In the genomic region with DNA sequence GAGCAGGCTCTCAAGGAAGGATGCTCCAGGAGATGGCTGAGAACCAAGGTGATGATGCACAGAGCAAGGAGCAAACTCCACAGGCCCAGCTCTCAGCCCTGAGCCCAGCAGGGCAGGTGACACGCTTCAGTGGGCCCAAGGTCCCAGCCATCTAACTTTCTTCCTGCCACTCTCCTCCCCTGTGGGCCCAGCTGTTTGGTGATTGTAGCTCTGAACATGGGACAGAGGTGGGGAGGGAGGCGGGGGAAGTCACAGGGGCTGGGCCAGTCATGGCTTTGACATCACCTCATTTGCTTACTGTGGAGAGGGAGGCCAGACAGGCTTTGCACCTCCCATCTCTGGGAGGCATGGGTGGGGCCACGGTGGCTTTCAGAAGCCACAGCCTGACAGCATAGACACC, we compare ENCODE assay signal across 19 mouse cellular contexts. TPM values are rescaled to one million over a fixed set of nuclear protein-coding genes. Genes with fewer than 3 reads are reported as not detected.
DNase-seq lines count a peak whose midpoint lies in the region; ATAC-seq and TF ChIP-seq lines count a peak whose summit lies in the region.
"Had no signal": no experiment of that assay in that cellular context is flagged by ENCODE, and none has a peak within 500 bp of the region (broad histone marks: within the 10 kb centered on the region; RNA-seq: fewer than 3 reads in every experiment).

A gene (minus strand): TSS at position 168 of the 400 bp plus-strand sequence.

- H3K4me3 ChIP-seq in CH12.LX (replicated peaks in 1 of 3; ENCODE audit: low read depth in 2 of 3, low read length in 2 of 3, poor library complexity in 1 of 3): peak within 1 kb of the TSS in 2 of 3 experiments; percentile 28 to 51
- no peak within 1 kb of the TSS for H3K4me3 ChIP-seq in forebrain, embryonic 12.5 days (replicated peaks)
- H3K4me3 ChIP-seq: gastrocnemius, adult 2 months; hindbrain, embryonic 13.5 days; midbrain, embryonic 15.5 days had no signal

- H3K36me3 ChIP-seq in CH12.LX (replicated peaks in 1 of 2; ENCODE audit: control insufficient read depth in 1 of 2, insufficient read depth in 1 of 2, low read length in 1 of 2): no peaks in the 10 kb centered on the region
- H3K36me3 ChIP-seq in forebrain, embryonic 12.5 days (replicated peaks): no peaks in the 10 kb centered on the region
- H3K36me3 ChIP-seq: hindbrain, embryonic 13.5 days; midbrain, embryonic 15.5 days had no signal

- H3K9me3 ChIP-seq in CH12.LX (replicated peaks; ENCODE audit: low read length): no peaks in the 10 kb centered on the region
- H3K9me3 ChIP-seq in forebrain, embryonic 12.5 days: no peaks in the 10 kb centered on the region
- H3K9me3 ChIP-seq: hindbrain, embryonic 13.5 days; midbrain, embryonic 15.5 days had no signal

- H3K4me2 ChIP-seq in CH12.LX (ENCODE audit: insufficient read depth, low read depth, poor library complexity, severe bottlenecking): 0 out of 2 replicates have a peak within 1 kb of the TSS, but pooled peaks have one; percentile 3
- no peak within 1 kb of the TSS for H3K4me2 ChIP-seq in forebrain, embryonic 12.5 days
- H3K4me2 ChIP-seq: hindbrain, embryonic 13.5 days; lung, embryonic 14.5 days; midbrain, embryonic 15.5 days had no signal

- H3K9ac ChIP-seq in CH12.LX (ENCODE audit: insufficient read depth, low read depth): no peak within 1 kb of the TSS
- H3K9ac ChIP-seq in forebrain, embryonic 12.5 days: no peak within 1 kb of the TSS
- H3K9ac ChIP-seq: forebrain, postnatal 0 days; hindbrain, embryonic 13.5 days; lung, embryonic 14.5 days; midbrain, embryonic 15.5 days had no signal

- no peaks in the 10 kb centered on the region for H3K79me2 ChIP-seq in CH12.LX (replicated peaks; ENCODE audit: control insufficient read depth, extremely low read depth, insufficient read depth, poor library complexity, severe bottlenecking)

- TF ChIP-seq CTCF in CH12.LX (conservative IDR thresholded peaks at IDR 0.05 in 1 of 2, IDR thresholded peaks at IDR 0.05 in 1 of 2; ENCODE audit: low read depth in 2 of 2, low read length in 2 of 2): no peak

- H3K27ac ChIP-seq in CH12.LX (ENCODE audit: insufficient read depth, low read depth): no peak within 1 kb of the TSS
- no peak within 1 kb of the TSS for H3K27ac ChIP-seq in forebrain, embryonic 12.5 days
- H3K27ac ChIP-seq: gastrocnemius, adult 2 months; hindbrain, embryonic 13.5 days; midbrain, embryonic 15.5 days had no signal

- DNase-seq in A20 (ENCODE audit: low read depth, low spot score) (peak; percentile 84), CH12.LX (ENCODE audit: extremely low read depth) (peak; percentile 96)
- DNase-seq in kidney, adult 9 months: peak; percentile 75
- peak; percentile 70 to 82 for DNase-seq in kidney, postnatal 4 days
- DNase-seq in ovary, postnatal 14 days (ENCODE audit: low spot score): no peak
- no peak for DNase-seq in right cerebral cortex, postnatal 14 days
- DNase-seq: cerebellum, adult 11 months; cerebellum, postnatal 36 days; forebrain, postnatal 0 days; gastrocnemius, adult 2 months; liver; lung, embryonic 14.5 days had no signal

- in situ Hi-C loops in CH12.LX (cut with MboI; ENCODE audit: low pct_ligation_motif_present, low pct_unique_long_range_greater_than_20kb, low sequenced_read_pairs): loop anchor here (5.0 kb wide), 1 partner anchor 35 kb away; no protein-coding TSS in a partner anchor

- WGBS in forebrain, embryonic 12.5 days: 61% methylated on average over 3 of the region's 3 CpGs

- peaks cover 37% of the 10 kb centered on the region for H3K27me3 ChIP-seq in CH12.LX (replicated peaks)
- no peaks in the 10 kb centered on the region; the same call in 1 of the 2 replicates for H3K27me3 ChIP-seq in forebrain, embryonic 12.5 days
- H3K27me3 ChIP-seq: hindbrain, embryonic 13.5 days; midbrain, embryonic 15.5 days had no signal

- TF ChIP-seq POLR2A in CH12.LX (IDR thresholded peaks at IDR 0.05; ENCODE audit: low read depth, low read length): 0 out of 2 replicates have a peak, but pooled peaks have one; percentile 28

- no peak; the same call in 1 of the 2 replicates for TF ChIP-seq EP300 in CH12.LX (IDR thresholded peaks at IDR 0.05; ENCODE audit: low read length)

- no peak for TF ChIP-seq RAD21 in CH12.LX (IDR thresholded peaks at IDR 0.05; ENCODE audit: low read depth, low read length)

- peaks cover 15 to 39% of the 10 kb centered on the region in 2 experiments for H3K4me1 ChIP-seq in CH12.LX (ENCODE audit: control insufficient read depth in 1 of 2, insufficient read depth in 2 of 2)
- H3K4me1 ChIP-seq in forebrain, embryonic 12.5 days: peaks cover 6% of the 10 kb centered on the region; the same call in 1 of the 2 replicates
- H3K4me1 ChIP-seq: hindbrain, embryonic 13.5 days; midbrain, embryonic 15.5 days had no signal

- dilution Hi-C loops in CH12.LX (cut with MboI; ENCODE audit: extremely low pct_ligation_motif_present, extremely low pct_unique_long_range_greater_than_20kb, low sequenced_read_pairs): no loop called here

- no peak for ATAC-seq in forebrain, embryonic 12.5 days (ENCODE audit: low FRiP score)
- ATAC-seq: forebrain, postnatal 0 days; midbrain, embryonic 15.5 days had no signal

TF ChIP-seq in CH12.LX, 34 proteins besides CTCF, POLR2A, EP300 and RAD21:
- TF ChIP-seq ZKSCAN1 (IDR thresholded peaks at IDR 0.05; ENCODE audit: borderline replicate concordance, low read depth, low read length) (no peak), IRF4 (IDR thresholded peaks at IDR 0.05; ENCODE audit: low read depth, low read length) (peak; percentile 32; the same call in 1 of the 2 replicates), NRF1 (IDR thresholded peaks at IDR 0.05; ENCODE audit: low read depth, low read length) (no peak), MAFK (IDR thresholded peaks at IDR 0.05; ENCODE audit: insufficient replicate concordance, low read length) (no peak), JUND (conservative IDR thresholded peaks at IDR 0.05; ENCODE audit: low read depth, low read length) (no peak), CHD1 (IDR thresholded peaks at IDR 0.05; ENCODE audit: low read depth, low read length) (no peak), GABPA (IDR thresholded peaks at IDR 0.05; ENCODE audit: insufficient replicate concordance, low read depth, low read length) (no peak), HCFC1 (IDR thresholded peaks at IDR 0.05; ENCODE audit: low read depth, low read length) (0 out of 2 replicates have a peak, but pooled peaks have one; percentile 25), UBTF (IDR thresholded peaks at IDR 0.05; ENCODE audit: low read depth, low read length) (no peak), BHLHE40 (IDR thresholded peaks at IDR 0.05; ENCODE audit: low read depth, low read length) (0 out of 2 replicates have a peak, but pooled peaks have one; percentile 24), MEF2A (IDR thresholded peaks at IDR 0.05; ENCODE audit: borderline replicate concordance, low read depth, low read length) (peak; percentile 45; the same call in 1 of the 2 replicates), MAX (IDR thresholded peaks at IDR 0.05; ENCODE audit: low read length) (peak; percentile 52; the same call in 1 of the 2 replicates), ELF1 (IDR thresholded peaks at IDR 0.05; ENCODE audit: low read depth, low read length) (peak; percentile 45; the same call in 1 of the 2 replicates), TCF12 (IDR thresholded peaks at IDR 0.05; ENCODE audit: low read depth, low read length) (peak; percentile 50; the same call in 1 of the 2 replicates), ETS1 (conservative IDR thresholded peaks at IDR 0.05; ENCODE audit: low read depth, low read length) (peak; percentile 70), POLR2AphosphoS2 (IDR thresholded peaks at IDR 0.05; ENCODE audit: low read depth, low read length) (no peak), ZNF384 (IDR thresholded peaks at IDR 0.05; ENCODE audit: low read depth, low read length) (no peak), MXI1 (IDR thresholded peaks at IDR 0.05; ENCODE audit: low read depth, low read length) (0 out of 2 replicates have a peak, but pooled peaks have one; percentile 27), JUN (IDR thresholded peaks at IDR 0.05; ENCODE audit: insufficient read depth, low read depth, low read length) (no peak), TBP (conservative IDR thresholded peaks at IDR 0.05; ENCODE audit: low read depth, low read length) (no peak), PAX5 (IDR thresholded peaks at IDR 0.05; ENCODE audit: low read length) (no peak), CHD2 (IDR thresholded peaks at IDR 0.05; ENCODE audit: low read length) (no peak), NELFE (IDR thresholded peaks at IDR 0.05; ENCODE audit: low read depth, low read length) (0 out of 2 replicates have a peak, but pooled peaks have one; percentile 23), USF1 (IDR thresholded peaks at IDR 0.05; ENCODE audit: low read depth, low read length) (no peak), ZMIZ1 (IDR thresholded peaks at IDR 0.05; ENCODE audit: low read depth, low read length) (no peak), SIN3A (IDR thresholded peaks at IDR 0.05; ENCODE audit: low read length) (peak; percentile 75), E2F4 (IDR thresholded peaks at IDR 0.05; ENCODE audit: insufficient replicate concordance, low read depth, low read length) (no peak), MAZ (IDR thresholded peaks at IDR 0.05; ENCODE audit: low read depth, low read length) (peak; percentile 78), MYC (IDR thresholded peaks at IDR 0.05; ENCODE audit: low read depth, low read length) (no peak), SMC3 (IDR thresholded peaks at IDR 0.05; ENCODE audit: low read depth, low read length) (no peak), KAT2A (IDR thresholded peaks at IDR 0.05; ENCODE audit: insufficient replicate concordance, low read length) (no peak), ZC3H11A (IDR thresholded peaks at IDR 0.05; ENCODE audit: low read depth, low read length) (no peak), RCOR1 (conservative IDR thresholded peaks at IDR 0.05; ENCODE audit: low read depth, low read length) (no peak), USF2 (conservative IDR thresholded peaks at IDR 0.05; ENCODE audit: low read depth, low read length) (no peak)

RNA-seq across cellular contexts. Expression of the gene that starts here (rescaled TPM):
- total RNA-seq in CH12.LX (2012; rRNA removed) (0.50 and 0.59 TPM in 2 replicates), CH12.LX (2014; rRNA removed) (1.8 TPM in 2 replicates)
- 2.9 and 3.0 TPM in 2 replicates for polyA plus RNA-seq in CH12.LX (2012; ENCODE audit: insufficient read length, low read depth)
- not detected in 2 replicates for polyA plus RNA-seq in forebrain, embryonic 12.5 days (2016; fragmentation: Nextera tagmentation; extraction: Ambion mirVana)
- total RNA-seq: forebrain, postnatal 0 days; gastrocnemius, adult 2 months; heart, adult 8-10 months; layer of hippocampus, adult 18-20 months had no signal
- polyA plus RNA-seq: embryonic facial prominence, embryonic 11.5 days; forebrain, postnatal 0 days; heart, postnatal 0 days; hindbrain, embryonic 13.5 days; lung, embryonic 14.5 days; midbrain, embryonic 15.5 days had no signal

Comparison
In these comparisons a context has a peak if more than half of its experiments do, and no peak if none do; other contexts are left out.
1. DNase-seq: peak in A20 (single experiment), CH12.LX (single experiment), kidney, adult 9 months (single experiment) and kidney, postnatal 4 days (2 of 2); none in ovary, postnatal 14 days (single experiment) and right cerebral cortex, postnatal 14 days (single experiment).